Mouse (Mus musculus): ENCODE data around the gene Psmc1. TPM values are rescaled to one million over a fixed set of nuclear protein-coding genes. Genes with fewer than 3 reads are reported as not detected.

Psmc1 gene
- total RNA-seq (2021): 198 and 214 TPM in 2 replicates
- long read RNA-seq, experiment 1, transcript Psmc1-201 (11 exons, 1,591 nt): major isoform, 303 of 366 reads
- long read RNA-seq, experiment 1, partial matches to known transcripts: 43 of 366 reads
- long read RNA-seq, experiment 1, other reads (novel, unspliced or antisense): 19 of 366 reads
- long read RNA-seq, experiment 2, transcript Psmc1-201 (11 exons, 1,591 nt): major isoform, 156 of 206 reads
- long read RNA-seq, experiment 2, partial matches to known transcripts: 36 of 206 reads
- long read RNA-seq, experiment 2, other reads (novel, unspliced or antisense): 13 of 206 reads

- DNase-seq: peak; percentile 89
Observed at GRCm38 (mm10) chr12:100109986-100110696, at the start of gene Psmc1. Gene Psmc1, plus strand, starts transcription at chr12:100110154.

DNA sequence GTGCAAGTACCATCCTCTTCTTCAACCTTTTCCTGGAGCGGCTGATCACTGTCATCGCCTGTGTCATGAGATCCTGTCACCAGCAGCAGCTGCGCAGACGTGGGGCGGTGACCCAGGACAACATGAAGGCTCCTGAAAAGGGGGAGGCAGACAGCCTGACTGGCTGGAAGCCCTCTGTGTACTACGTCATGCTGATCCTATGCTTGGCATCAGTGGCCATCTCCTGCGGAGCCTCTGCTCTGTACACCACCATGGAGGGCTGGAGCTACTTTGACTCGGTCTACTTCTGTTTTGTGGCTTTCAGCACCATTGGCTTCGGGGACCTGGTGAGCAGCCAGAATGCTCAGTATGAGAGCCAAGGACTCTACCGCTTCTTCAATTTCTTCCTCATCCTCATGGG, 48.9 kb upstream of the Psmc1 start:
- DNase-seq: no peak

- peak; percentile 49 for DNase-seq
Observed at GRCm38 (mm10) chr12:100061826-100062225, 48.1 kb upstream of the Psmc1 start.

DNA sequence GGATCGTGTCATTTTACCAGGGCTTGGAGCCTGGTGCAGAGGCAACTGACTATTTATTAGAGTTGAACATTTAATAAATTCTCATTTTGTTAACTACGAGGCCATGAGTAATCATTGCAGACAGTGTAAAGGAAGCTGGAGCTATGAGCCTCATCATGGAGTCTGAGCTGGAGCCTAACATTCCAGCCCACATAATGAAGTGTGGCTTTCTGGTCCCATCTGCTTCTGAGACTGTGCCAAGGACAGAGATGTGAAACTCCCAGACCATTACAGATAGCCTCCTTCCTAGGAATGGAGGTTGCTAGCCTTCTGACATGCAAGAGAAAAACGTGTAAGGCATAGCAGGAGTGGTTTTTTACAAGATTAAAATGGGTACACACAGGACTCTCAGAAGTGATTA, 47.4 kb upstream of the Psmc1 start:
- DNase-seq: no peak

GRCm38 (mm10) chr12:100065109-100065508, 44.8 kb upstream of the Psmc1 start:
- DNase-seq: no peak

DNA sequence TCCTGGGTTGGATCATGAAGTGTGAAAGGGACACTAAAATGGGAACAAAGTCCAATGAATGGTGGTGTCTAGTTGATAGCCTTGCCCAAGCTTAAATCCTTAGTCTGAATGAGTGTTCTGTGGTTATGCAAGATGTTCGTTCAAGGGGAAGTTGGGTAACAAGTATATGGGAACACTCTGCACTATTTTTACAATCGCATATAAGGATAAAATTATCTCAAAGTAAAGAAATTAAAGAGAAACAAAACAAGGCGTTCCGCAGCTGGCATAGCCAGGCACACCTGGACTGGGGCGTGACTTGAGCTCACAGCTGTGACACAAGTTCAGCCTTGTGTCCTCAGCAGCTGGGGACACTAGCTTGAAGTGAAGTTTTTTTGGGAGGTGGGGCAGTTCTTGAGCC, 42.5 kb upstream of the Psmc1 start:
- no peak for DNase-seq

DNA sequence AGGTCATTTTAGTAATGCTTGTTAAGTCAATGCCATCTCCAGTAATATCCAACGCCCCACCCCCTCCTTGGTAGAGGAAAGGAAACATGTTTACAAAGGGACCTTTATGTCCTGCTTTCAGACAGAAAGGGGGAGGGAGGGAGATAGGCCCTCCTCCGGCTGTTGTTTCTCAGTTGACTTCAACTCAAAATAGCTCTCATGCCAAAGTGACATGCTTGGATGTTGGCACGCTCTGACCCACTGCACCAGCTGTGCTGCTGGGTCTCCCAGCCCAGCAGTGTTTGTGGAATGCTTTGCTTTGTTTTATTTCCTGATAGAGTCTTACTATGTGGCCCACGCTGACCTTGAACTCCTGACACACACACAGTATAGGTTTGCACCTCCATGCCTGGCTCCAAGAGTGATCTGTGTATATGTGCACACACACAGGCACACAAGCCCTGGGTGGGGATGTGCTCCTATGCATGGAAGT, 36.7 kb upstream of the Psmc1 start:
- DNase-seq: no peak

GRCm38 (mm10) chr12:100075715-100076114, 34.2 kb upstream of the Psmc1 start:
- no peak for DNase-seq

GRCm38 (mm10) chr12:100079636-100080286, 30.2 kb upstream of the Psmc1 start:
- peak; percentile 51 for DNase-seq

- peak; percentile 18 for DNase-seq
Observed at GRCm38 (mm10) chr12:100088026-100088425, 21.9 kb upstream of the Psmc1 start.

DNA sequence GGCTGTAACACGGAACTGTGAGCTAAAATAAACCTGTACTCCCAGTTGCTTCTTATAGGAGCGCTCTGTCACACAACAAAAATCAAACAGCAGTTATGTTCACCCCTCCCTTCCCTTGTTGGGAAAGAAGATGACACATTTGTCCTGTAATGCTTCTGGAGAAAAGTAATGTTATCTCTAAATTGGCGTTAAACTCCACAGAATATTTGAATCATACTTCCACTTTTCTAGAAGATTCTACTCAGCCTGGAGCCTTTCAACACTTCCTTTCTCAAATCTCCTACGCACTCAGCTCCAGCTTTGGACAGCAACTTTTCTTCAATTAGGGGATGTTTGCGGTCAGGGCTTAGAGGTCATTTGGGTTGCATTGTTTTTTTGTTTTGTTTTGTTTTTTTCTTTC, 20.7 kb upstream of the Psmc1 start:
- DNase-seq: no peak

GRCm38 (mm10) chr12:100090750-100091149, 19.2 kb upstream of the Psmc1 start:
- DNase-seq: no peak

GRCm38 (mm10) chr12:100093046-100093445, 16.9 kb upstream of the Psmc1 start:
- DNase-seq: no peak

- DNase-seq: no peak
Observed at GRCm38 (mm10) chr12:100099971-100100706, 9.8 kb upstream of the Psmc1 start.

DNA sequence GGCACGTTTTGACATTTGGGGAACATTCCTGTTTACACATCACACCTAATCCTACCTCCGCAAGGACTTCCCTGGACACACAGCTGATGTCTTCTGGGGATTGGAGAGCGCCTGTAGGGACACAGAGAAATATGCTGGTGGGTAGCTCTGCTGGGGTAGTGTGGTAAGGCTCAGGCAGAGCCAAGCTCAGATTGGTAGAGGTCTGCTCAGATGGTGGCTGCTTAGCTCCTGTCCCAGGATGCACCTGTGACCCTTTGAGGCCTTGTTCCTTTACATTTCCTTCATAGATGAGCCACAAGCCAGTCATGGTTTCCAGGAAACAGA, 9.3 kb upstream of the Psmc1 start:
- no peak for DNase-seq

GRCm38 (mm10) chr12:100101651-100102050, 8.3 kb upstream of the Psmc1 start:
- no peak for DNase-seq

- no peak for DNase-seq
Observed at GRCm38 (mm10) chr12:100104530-100104929, 5.4 kb upstream of the Psmc1 start.

DNA sequence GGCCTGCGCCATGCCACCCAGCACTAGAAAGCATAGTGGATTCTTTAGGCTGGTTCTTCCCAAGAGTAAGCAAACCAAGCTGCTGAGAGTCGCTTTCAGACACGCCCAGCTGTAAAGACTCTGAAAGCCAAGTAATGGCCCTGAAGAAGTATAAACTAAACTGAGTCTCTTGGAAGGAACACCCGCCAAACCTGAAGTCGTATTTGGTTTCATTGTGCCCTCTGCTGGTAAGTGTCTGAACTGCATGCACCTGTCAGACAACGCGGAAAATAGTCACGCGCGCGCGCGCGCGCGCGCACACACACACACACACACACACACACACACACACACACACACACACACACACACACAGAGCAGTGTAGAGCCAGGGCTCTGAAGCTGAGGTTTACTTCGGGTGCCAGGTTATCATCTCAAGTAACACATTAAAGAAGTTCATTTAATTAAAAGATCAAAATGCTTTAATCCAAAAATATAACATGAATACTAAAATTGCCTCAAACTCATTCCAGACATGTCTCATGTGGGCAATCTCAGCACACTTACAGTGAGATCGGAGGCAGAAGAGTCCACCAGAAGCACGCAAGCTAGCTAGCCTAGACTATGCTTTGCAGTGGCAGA, 3.6 kb upstream of the Psmc1 start:
- DNase-seq: peak; percentile 80

DNA sequence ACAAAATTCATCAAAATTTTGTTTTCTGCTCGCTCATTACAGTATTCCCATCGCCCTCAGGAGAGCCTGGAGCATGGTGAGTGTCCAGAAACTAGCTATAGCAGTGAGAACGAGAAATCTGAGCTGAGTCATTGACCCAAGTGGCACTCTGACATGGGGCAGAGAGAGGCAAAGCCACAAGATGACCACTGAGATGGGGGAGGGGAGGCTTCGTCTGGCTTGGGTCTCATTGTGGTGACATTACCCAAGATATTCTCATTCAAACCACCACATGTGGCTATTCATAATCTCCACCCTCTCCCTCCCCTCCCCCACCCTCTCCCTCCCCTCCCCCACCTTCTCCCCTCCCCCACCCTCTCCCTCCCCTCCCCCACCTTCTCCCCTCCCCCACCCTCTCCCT, 2.5 kb upstream of the Psmc1 start:
- no peak for DNase-seq

DNA sequence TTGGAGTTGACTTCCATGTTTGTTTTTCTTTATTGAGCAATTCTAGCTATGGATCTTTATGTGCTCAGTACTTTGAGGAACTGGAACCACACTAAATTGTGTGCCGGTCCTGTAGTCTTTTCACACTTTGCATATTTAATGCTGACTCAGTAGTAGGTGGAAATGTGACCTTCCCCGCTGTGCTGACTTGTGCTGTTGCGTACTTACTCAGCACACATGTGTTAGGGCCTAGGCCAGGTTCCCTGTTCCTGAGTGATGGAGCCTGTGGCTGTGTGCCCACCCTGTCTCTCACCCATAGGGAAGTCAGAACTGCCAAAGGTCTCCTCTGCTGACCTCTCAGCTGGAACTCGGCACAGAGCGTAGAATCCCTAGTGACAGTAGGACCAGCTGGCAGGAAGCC, 6.0 kb downstream of the Psmc1 start:
- DNase-seq: no peak

DNA sequence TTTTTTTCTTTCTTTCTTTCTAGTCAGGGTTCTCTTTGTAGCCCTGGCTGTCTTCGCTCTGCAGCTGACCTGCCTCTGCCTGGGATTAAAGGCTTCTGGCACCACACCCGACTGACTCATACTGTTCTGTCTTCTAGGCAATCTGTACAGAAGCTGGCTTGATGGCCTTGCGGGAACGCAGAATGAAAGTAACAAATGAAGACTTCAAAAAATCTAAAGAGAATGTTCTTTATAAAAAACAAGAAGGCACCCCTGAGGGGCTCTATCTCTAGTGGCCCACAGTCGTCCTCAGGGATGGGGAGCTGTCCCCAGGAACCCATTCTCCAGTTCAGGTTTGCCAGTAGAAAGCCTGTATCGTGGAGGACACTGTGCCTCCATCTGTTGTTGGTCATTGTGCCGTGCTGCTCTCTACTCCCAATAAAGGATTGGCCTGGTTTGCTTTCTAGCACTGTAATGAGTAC, 13.0 kb downstream of the Psmc1 start:
- peak; percentile 84 for DNase-seq

DNA sequence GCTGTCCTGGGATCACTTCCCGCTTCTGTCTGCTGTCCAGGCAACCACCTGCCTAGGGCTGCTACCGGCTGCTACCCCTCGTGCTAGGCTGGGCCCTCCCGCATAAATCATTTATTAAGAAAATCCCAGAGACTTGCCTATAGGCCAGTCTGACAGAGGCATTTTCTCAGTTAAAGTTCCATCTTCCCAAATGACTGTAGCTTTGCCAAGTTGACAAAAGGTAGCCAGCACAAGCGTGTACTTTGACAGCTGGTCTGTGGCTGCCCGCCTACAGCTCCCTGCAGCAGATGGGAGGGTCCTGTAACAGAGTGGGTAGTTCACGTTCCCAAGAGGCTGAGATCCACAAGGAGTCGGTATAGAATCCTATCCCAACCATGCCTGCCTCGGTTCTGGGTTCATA, 13.5 kb downstream of the Psmc1 start:
- DNase-seq: no peak

Measured in adrenal gland, postnatal 14 days (tissue).